Mouse (Mus musculus) B cell, adult (primary cell): Measurements from ENCODE around the gene Siah3. TPM values are rescaled to one million over a fixed set of nuclear protein-coding genes. Genes with fewer than 3 reads are reported as not detected.

Source experiments
- total RNA-seq: library from RNA; stranded (reverse); gene quantifications from 4 replicates; pipeline ENCODE4 v1.2.4, GENCODE M21; 2023; ENCODE audit not compliant: inconsistent age

Siah3 gene
- not detected in 4 replicates for total RNA-seq

DNA sequence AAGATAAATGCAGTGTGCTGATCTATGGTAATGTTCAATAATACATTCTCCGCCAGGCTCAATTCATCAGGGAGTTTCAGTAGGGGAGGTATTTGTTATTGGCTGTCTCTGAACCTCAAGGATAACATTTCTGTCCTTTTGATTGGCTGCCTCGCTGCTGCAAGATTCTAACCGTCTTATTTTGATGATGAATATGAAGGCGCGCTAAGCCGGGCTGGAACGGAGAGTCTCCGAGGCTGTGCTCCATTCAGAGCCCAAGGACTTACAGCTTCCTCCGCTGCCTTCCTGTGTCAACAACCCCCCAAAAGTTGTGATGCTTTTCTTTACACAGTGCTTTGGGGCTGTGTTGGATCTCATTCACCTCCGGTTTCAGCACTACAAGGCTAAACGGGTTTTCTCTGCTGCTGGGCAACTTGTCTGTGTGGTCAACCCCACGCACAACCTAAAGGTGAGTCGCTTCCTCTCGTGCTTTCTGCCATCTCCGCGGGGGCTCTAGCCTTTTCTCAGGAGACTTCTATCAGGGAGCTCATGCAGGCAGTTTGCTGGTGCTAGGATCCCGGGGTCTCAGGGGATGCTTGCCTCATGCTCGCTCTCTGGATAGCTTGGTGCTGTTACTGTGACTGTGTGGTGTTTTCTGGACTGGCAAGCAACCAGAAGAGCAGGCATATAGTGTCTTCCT is at the start of gene Siah3:
Siah3 (plus strand) TSS at position 240 of the 679 bp plus-strand sequence.

Other genes with a start within 250 kb of the Siah3 start
- not detected in 4 replicates for gene Cpb2, start 213.7 kb upstream of the Siah3 start, total RNA-seq
- 50.0 to 55.8 TPM (median 51.1 TPM) in 4 replicates for gene Zc3h13, start 171.6 kb upstream of the Siah3 start, total RNA-seq
- gene Spert, start 137.1 kb downstream of the Siah3 start, total RNA-seq = not detected in 4 replicates
- not detected in 4 replicates for gene Erich6b, start 186.3 kb downstream of the Siah3 start, total RNA-seq